Mouse (Mus musculus) adrenal gland, postnatal 36 days (tissue): Measurements from ENCODE around the gene Fam170b. TPM values are rescaled to one million over a fixed set of nuclear protein-coding genes. Genes with fewer than 3 reads are reported as not detected.

Source experiments
- DNase-seq, 2 experiments: peaks; one replicate each; pipeline ENCODE4 v3.0.0; 2021; ENCODE audit warnings: mixed read lengths in 1 of 2
- total RNA-seq, 2 experiments: library from RNA; stranded (reverse); gene quantifications; 2 replicates each; pipeline ENCODE4 v1.2.3; 2021

Gene Fam170b
- total RNA-seq, 2 experiments from 2014 or later, result 0.33 to 0.36 TPM

GRCm38 (mm10) chr14:32827994-32828650 lies 5.6 kb upstream of the Fam170b start:
- DNase-seq, result peak in 1 of 2 experiments; percentile 27

- DNase-seq, result peak; percentile 77 to 79
Observed at GRCm38 (mm10) chr14:32835181-32835580, 1.4 kb downstream of the Fam170b start.

GRCm38 (mm10) chr14:32835596-32835995 lies 1.8 kb downstream of the Fam170b start:
- no peak for DNase-seq

GRCm38 (mm10) chr14:32836191-32836590 lies 2.4 kb downstream of the Fam170b start:
- DNase-seq, result no peak

GRCm38 (mm10) chr14:32842052-32842451 lies 8.3 kb downstream of the Fam170b start:
- no peak for DNase-seq

- no peak for DNase-seq
Observed at GRCm38 (mm10) chr14:32854059-32854458, 20.3 kb downstream of the Fam170b start.

- no peak for DNase-seq
Observed at GRCm38 (mm10) chr14:32856246-32856645, 22.5 kb downstream of the Fam170b start.

- DNase-seq, result peak; percentile 80 to 86
Observed at GRCm38 (mm10) chr14:32856681-32857328, 23.0 kb downstream of the Fam170b start, which contains the start of gene Vstm4. Gene Vstm4, plus strand, starts transcription at chr14:32856756.

GRCm38 (mm10) chr14:32858361-32858760 lies 24.6 kb downstream of the Fam170b start:
- no peak for DNase-seq

GRCm38 (mm10) chr14:32858941-32859510 lies 25.3 kb downstream of the Fam170b start:
- DNase-seq, result no peak

GRCm38 (mm10) chr14:32859831-32860569 lies 26.2 kb downstream of the Fam170b start:
- DNase-seq, result peak; percentile 42 to 71

GRCm38 (mm10) chr14:32861149-32861581 lies 27.4 kb downstream of the Fam170b start:
- peak; percentile 10 to 37 for DNase-seq

GRCm38 (mm10) chr14:32861656-32862055 lies 27.9 kb downstream of the Fam170b start:
- no peak for DNase-seq

GRCm38 (mm10) chr14:32865331-32865730 lies 31.6 kb downstream of the Fam170b start:
- no peak for DNase-seq

GRCm38 (mm10) chr14:32871963-32872362 lies 38.2 kb downstream of the Fam170b start:
- DNase-seq, result no peak

- no peak for DNase-seq
Observed at GRCm38 (mm10) chr14:32877549-32877948, 43.8 kb downstream of the Fam170b start.

GRCm38 (mm10) chr14:32880332-32880731 lies 46.6 kb downstream of the Fam170b start:
- no peak for DNase-seq

GRCm38 (mm10) chr14:32881693-32882092 lies 47.9 kb downstream of the Fam170b start:
- peak; percentile 70 for DNase-seq
